Mouse (Mus musculus): ENCODE data around the gene Nsf.

- no peak for TF ChIP-seq POLR2A (IDR thresholded peaks at IDR 0.05; ENCODE audit: borderline replicate concordance, extremely low read depth, insufficient read depth, insufficient read length, poor library complexity, severe bottlenecking)
- TF ChIP-seq CTCF (IDR thresholded peaks at IDR 0.05; ENCODE audit: borderline replicate concordance, extremely low read depth, insufficient read depth, insufficient read length) = no peak
Measured at GRCm38 (mm10) chr11:103984067-103984466, 30.2 kb upstream of the Nsf start.

Data from brain, embryonic 14.5 days (tissue).